Mouse (Mus musculus) right cerebral cortex, postnatal 4 days (tissue): ENCODE measurements around the gene Kif19a.

Experiments used
- DNase-seq: peaks from one replicate; pipeline ENCODE4 v3.0.0-alpha.2; 2022

Kif19a gene

GRCm38 (mm10) chr11:114764820-114765818 is at the start of gene Kif19a:
Gene Kif19a, plus strand, starts transcription at chr11:114765388.
- no peak for DNase-seq

GRCm38 (mm10) chr11:114715531-114715930 is 49.7 kb upstream of the Kif19a start:
- no peak for DNase-seq

GRCm38 (mm10) chr11:114720535-114720934 is 44.7 kb upstream of the Kif19a start:
- no peak for DNase-seq

- no peak for DNase-seq
These were observed 42.8 kb upstream of the Kif19a start for GRCm38 (mm10) chr11:114722438-114722837.

- no peak for DNase-seq
These were observed 42.2 kb upstream of the Kif19a start for GRCm38 (mm10) chr11:114723030-114723429.

GRCm38 (mm10) chr11:114724787-114725590 is 40.2 kb upstream of the Kif19a start:
- no peak for DNase-seq

- DNase-seq, result peak; percentile 67
These were observed 38.0 kb upstream of the Kif19a start, which contains the start of gene Dnaic2 for GRCm38 (mm10) chr11:114726965-114727825. Gene Dnaic2, plus strand, starts transcription at chr11:114727408.

GRCm38 (mm10) chr11:114727826-114728186 is 37.4 kb upstream of the Kif19a start:
- DNase-seq, result no peak

- DNase-seq, result no peak
These were observed 36.9 kb upstream of the Kif19a start for GRCm38 (mm10) chr11:114728333-114728732.

GRCm38 (mm10) chr11:114729832-114730363 is 35.3 kb upstream of the Kif19a start:
- DNase-seq, result no peak

GRCm38 (mm10) chr11:114731711-114732110 is 33.5 kb upstream of the Kif19a start:
- no peak for DNase-seq

- DNase-seq, result no peak
These were observed 32.3 kb upstream of the Kif19a start for GRCm38 (mm10) chr11:114732890-114733289.

GRCm38 (mm10) chr11:114736111-114736510 is 29.1 kb upstream of the Kif19a start:
- no peak for DNase-seq

GRCm38 (mm10) chr11:114736913-114737624 is 28.1 kb upstream of the Kif19a start:
- peak; percentile 71 for DNase-seq

GRCm38 (mm10) chr11:114740598-114740997 is 24.6 kb upstream of the Kif19a start:
- DNase-seq, result no peak

GRCm38 (mm10) chr11:114741451-114741850 is 23.7 kb upstream of the Kif19a start:
- DNase-seq, result no peak

GRCm38 (mm10) chr11:114745134-114745533 is 20.1 kb upstream of the Kif19a start:
- peak; percentile 99 for DNase-seq

GRCm38 (mm10) chr11:114747564-114748138 is 17.5 kb upstream of the Kif19a start:
- DNase-seq, result no peak

- no peak for DNase-seq
These were observed 4.7 kb downstream of the Kif19a start for GRCm38 (mm10) chr11:114769911-114770310.

- DNase-seq, result no peak
These were observed 6.7 kb downstream of the Kif19a start for GRCm38 (mm10) chr11:114771896-114772295.

GRCm38 (mm10) chr11:114780076-114780475 is 14.9 kb downstream of the Kif19a start:
- no peak for DNase-seq
